Mouse (Mus musculus): ENCODE measurements around the gene Il1f5. TPM values are rescaled to one million over a fixed set of nuclear protein-coding genes. Genes with fewer than 3 reads are reported as not detected.
A peak's percentile ranks its signal among the peaks of the same experiment; 100 is the strongest.

Il1f5 gene
- polyA plus RNA-seq (2012; ENCODE audit: insufficient read depth, insufficient read length, missing spikeins), result not detected in 2 replicates

DNA sequence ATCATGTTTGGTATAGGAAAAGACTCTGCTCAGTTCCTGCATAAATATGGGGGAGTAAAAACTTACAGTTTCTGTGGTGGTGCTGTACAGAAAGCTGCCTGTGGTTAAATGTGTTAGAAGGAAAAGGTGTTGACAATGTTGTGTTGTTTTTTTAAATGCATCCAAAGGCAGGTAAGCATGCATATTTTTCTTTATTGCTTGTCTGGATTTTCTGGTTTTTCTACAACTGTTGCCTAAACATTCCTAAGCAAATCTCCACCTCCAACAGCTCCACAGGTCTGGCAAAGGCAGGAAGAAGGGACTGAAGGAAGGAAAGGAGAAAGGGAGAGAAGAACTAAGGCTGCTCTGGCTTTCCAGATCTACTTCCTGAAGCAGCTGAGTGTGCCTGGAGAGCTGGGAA, at the start of gene Il1f5:
Il1f5 (plus strand) TSS at position 301 of the 400 bp plus-strand sequence.
- H3K4me3 ChIP-seq (ENCODE audit: insufficient read depth, low read depth, low read length), result no peak within 1 kb of the TSS
- H3K27ac ChIP-seq (replicated peaks; ENCODE audit: low read depth, low read length), result no peak within 1 kb of the TSS
- H3K4me1 ChIP-seq (ENCODE audit: control insufficient read depth, insufficient read depth, insufficient read length, low read length), result no peaks in the 10 kb centered on the region

DNA sequence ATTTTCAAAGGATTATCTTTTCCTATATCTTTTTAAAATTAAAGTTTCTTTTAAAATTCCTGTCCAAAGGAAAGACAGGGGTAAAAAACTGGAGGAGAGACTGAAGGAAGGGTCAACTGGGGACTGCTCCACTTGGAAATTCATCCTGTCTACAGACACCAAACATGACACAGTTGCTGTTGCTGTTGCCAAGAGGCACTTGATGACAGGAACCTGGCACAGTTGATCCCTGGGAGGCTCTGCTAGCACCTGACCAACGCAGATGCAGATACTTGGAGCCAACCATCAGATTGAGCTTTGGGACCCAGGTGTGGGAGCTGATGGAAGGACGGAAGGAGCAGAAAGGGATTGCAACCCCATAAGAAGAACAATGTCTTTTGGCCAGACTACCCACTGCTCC, 49.6 kb upstream of the Il1f5 start:
- no peak overlapping the region for H3K27ac ChIP-seq (replicated peaks; ENCODE audit: low read depth, low read length)
- H3K4me1 ChIP-seq (ENCODE audit: control insufficient read depth, insufficient read depth, insufficient read length, low read length), result no peaks in the 10 kb centered on the region
- no peak overlapping the region for H3K4me3 ChIP-seq (ENCODE audit: insufficient read depth, low read depth, low read length)

DNA sequence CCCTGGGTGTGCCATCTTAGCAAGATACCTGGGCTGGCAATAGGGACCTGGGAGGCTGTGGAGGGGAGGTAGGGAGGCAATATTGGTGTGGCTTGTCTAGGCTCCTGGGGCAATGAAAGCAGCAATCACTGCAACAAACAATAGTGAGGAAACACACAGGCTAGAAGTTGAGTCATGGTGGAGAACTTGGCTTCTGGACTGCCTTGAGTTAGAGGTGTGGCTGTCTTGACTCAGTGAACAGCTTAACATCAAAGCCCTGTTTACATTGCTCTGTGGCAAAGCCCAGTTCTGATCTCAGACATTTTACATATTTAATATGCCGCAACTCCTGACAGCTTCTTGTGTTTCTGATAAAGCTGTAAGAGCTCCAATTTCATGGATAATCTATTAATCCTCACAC, 9.3 kb upstream of the Il1f5 start:
- Histone ChIP-seq H3K27ac (replicated peaks; ENCODE audit: low read depth, low read length) (no peak overlapping the region), H3K4me3 (ENCODE audit: insufficient read depth, low read depth, low read length) (no peak overlapping the region), H3K4me1 (ENCODE audit: control insufficient read depth, insufficient read depth, insufficient read length, low read length) (no peaks in the 10 kb centered on the region)

DNA sequence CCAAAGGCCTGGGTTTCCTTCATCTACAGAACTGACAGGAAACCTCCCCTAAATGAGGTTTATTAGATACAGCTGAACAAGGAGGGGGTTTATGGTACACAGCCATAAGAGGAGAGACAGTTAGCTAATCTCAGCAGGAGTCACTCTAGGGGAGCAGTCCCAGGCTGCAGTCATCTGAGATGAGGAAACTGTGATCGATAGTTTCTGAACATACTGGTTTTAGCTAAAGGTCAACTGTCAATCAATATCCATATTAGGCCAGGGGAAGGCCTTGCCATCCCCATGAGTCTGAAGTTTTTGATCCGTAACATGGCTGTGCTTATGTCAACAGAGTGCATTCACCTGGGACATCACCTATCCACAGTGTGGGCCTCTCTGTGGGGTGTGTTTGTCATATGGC, 3.1 kb upstream of the Il1f5 start:
- Histone ChIP-seq H3K4me1 (ENCODE audit: control insufficient read depth, insufficient read depth, insufficient read length, low read length) (no peaks in the 10 kb centered on the region), H3K27ac (replicated peaks; ENCODE audit: low read depth, low read length) (no peak overlapping the region), H3K4me3 (ENCODE audit: insufficient read depth, low read depth, low read length) (no peak overlapping the region)

DNA sequence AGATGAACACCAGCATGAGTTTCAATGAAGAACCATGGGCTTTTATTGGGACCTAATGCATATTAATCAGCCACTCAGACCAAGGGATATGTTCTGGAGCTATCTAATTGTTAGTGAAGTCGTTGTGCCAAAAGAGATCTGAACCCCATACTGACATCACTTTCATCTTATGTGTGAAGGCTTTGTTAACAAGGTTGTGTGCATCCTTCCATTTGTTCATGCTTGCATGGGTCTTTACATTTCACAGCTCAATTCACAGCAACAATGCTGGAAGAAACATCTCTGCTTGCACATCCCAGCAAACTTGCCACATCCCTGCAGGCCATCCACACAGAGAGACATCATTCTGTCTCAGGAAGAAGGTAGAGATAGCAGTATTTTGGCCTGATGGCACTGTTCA, 1.6 kb upstream of the Il1f5 start:
- Histone ChIP-seq H3K4me1 (ENCODE audit: control insufficient read depth, insufficient read depth, insufficient read length, low read length) (no peaks in the 10 kb centered on the region), H3K4me3 (ENCODE audit: insufficient read depth, low read depth, low read length) (no peak overlapping the region), H3K27ac (replicated peaks; ENCODE audit: low read depth, low read length) (no peak overlapping the region)

DNA sequence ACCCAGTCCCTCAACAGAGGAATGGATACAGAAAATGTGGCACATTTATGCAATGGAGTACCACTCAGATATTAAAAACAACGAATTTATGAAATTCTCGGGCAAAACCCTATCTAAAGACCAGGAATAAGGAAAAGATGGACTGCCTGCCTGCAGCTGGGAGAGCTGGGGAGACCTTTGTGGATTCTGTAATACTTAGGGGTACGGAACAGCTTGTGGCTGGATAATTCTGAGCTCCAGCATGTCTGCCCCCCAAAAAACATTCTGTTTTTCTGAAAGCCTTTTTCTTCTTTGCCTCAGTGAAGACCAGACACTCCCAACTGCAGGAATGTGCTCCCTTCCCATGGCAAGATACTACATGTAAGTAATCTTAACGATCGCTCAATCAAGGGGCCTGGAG, 14.1 kb downstream of the Il1f5 start, which contains the start of gene Il1f10:
Il1f10 (plus strand) TSS at position 301 of the 400 bp plus-strand sequence.
- H3K4me3 ChIP-seq (ENCODE audit: insufficient read depth, low read depth, low read length), result no peak within 1 kb of the TSS
- no peaks in the 10 kb centered on the region for H3K4me1 ChIP-seq (ENCODE audit: control insufficient read depth, insufficient read depth, insufficient read length, low read length)
- H3K27ac ChIP-seq (replicated peaks; ENCODE audit: low read depth, low read length), result no peak within 1 kb of the TSS

DNA sequence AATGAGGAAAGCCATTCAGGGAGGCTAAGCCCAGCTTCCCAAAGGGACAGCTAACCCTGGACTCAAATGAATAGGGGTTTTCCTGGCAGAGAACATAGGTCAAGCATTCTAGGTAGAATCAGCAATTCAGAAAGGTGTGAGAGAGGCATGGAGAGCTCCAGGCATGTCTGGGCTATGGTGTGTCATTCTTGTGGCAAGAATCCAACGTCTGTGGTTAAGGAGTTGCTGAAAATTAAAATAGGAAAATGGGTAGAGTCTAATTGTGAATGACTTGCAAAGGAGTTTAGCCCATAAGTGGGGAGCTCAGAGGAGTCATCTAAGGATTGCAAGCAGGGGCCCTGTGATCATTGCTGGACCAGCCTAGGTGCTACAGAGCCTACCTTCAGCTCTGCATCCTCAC, 17.9 kb downstream of the Il1f5 start:
- Histone ChIP-seq H3K27ac (replicated peaks; ENCODE audit: low read depth, low read length) (no peak overlapping the region), H3K4me1 (ENCODE audit: control insufficient read depth, insufficient read depth, insufficient read length, low read length) (no peaks in the 10 kb centered on the region), H3K4me3 (ENCODE audit: insufficient read depth, low read depth, low read length) (no peak overlapping the region)

DNA sequence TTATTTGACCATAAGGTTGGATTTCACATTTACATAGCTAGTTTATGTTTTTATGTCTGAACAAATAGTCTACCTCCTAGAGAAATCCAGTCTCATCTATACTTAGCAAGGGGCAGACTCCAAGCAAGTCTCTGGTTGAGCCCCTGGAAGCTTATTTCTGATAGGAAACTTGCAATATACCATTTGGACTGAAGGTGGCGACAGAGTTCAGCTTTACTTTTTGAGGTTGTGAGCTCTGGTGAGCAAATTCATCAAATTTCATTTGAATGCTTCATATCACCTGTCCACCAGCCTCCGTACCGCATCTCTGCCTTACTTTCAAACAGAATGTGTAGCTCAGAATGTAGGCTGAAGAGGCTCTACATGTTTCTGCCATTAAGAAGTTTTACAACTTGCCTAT, 20.1 kb downstream of the Il1f5 start:
- Histone ChIP-seq H3K4me1 (ENCODE audit: control insufficient read depth, insufficient read depth, insufficient read length, low read length) (no peaks in the 10 kb centered on the region), H3K27ac (replicated peaks; ENCODE audit: low read depth, low read length) (no peak overlapping the region), H3K4me3 (ENCODE audit: insufficient read depth, low read depth, low read length) (no peak overlapping the region)

DNA sequence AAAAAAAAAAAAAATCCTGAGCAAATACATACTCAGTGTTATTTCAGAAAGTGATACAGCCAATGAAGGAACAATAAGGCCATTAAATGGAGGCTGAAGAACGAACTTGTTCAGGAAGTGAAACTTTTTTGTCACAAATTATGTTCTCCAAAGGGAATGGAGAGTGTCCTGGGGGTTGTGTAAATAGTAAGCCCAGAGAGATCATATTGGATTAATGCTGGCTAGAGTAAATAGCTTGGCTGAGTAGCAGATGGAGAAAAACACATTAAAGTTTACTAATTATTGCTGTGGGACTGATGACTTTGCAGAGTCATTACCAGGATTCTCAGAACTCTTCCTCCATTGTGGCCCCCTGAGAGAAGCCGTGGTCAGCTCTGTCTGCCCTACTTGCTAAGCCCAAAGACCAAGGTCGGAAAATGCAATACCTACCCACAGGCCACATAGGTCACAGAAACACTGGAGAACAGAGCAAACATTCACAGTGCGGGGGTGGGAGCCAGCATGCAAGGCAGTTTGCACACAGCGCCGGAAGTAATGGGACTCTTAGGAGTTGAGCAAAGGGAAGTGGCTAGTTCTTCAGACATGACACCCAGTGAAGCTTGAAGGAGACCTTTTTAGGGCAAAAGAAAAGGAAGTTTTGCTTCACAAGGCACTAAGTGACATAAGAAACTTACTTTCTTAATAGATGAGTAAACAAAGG, 34.7 kb downstream of the Il1f5 start:
- Histone ChIP-seq H3K4me3 (ENCODE audit: insufficient read depth, low read depth, low read length) (no peak overlapping the region), H3K27ac (replicated peaks; ENCODE audit: low read depth, low read length) (0 out of 2 replicates have a peak overlapping the region, but pooled peaks have one; percentile 16), H3K4me1 (ENCODE audit: control insufficient read depth, insufficient read depth, insufficient read length, low read length) (no peaks in the 10 kb centered on the region)

DNA sequence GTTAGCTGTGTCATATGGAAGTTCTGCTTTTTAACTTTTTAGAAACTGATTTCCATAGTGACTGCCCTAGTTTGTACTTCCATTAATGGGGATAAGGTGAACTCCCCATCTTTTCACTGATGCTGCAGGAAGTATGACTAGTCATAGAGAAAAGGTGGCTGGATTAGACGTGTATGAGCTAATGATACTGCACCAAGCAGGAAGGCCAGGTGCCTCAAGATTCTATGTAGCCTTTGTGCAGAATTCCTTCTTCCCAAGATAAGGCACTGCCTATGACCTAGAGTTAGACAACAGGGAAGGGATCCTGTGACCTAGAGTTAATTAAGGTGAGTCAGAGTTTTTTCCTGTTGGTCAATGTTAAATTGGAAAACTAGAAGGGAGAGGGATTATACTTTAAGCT, 40.2 kb downstream of the Il1f5 start:
- H3K27ac ChIP-seq (replicated peaks; ENCODE audit: low read depth, low read length), result no peak overlapping the region
- no peaks in the 10 kb centered on the region for H3K4me1 ChIP-seq (ENCODE audit: control insufficient read depth, insufficient read depth, insufficient read length, low read length)

DNA sequence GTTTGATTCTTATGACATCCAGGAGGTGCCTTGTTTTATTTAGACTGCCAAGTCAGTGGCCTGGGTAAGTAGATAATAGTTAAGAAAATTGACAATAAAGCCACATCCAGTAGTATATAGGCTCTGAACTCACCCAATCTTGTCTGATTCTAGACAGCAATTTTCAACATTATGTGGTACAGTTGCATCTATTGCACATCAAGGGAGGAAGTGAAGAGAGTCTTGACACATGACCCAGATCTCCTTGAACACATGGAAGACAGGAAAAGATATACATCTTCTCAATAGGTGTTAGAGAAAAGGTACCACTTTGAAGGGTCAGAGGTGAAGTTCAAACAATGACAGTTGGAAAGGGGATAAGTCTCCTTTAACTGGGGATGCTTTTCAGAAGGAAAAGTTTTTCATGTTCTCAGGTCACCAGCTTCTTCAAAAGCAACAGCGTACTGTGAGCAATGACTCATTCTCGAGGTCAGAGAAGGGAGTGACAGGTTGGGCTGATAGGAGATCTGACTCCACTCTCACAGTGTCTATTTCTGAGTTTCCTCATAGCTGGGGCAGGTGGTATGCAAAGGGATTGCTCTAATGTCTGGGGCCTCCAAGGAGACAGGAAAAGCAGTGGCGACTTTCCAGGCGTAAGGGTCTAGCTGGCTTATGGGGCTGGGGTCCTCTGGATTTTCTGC, 41.3 kb downstream of the Il1f5 start:
- H3K4me3 ChIP-seq (ENCODE audit: insufficient read depth, low read depth, low read length), result no peak overlapping the region
- no peaks in the 10 kb centered on the region for H3K4me1 ChIP-seq (ENCODE audit: control insufficient read depth, insufficient read depth, insufficient read length, low read length)
- no peak overlapping the region for H3K27ac ChIP-seq (replicated peaks; ENCODE audit: low read depth, low read length)

More for the DNA sequence above, 40.2 kb downstream of the Il1f5 start:
- no peak overlapping the region for H3K4me3 ChIP-seq (ENCODE audit: insufficient read depth, low read depth, low read length)

Other genes starting within 250 kb of the Il1f5 start
- gene Hnmt, start 227.6 kb upstream of the Il1f5 start, polyA plus RNA-seq (2012; ENCODE audit: insufficient read depth, insufficient read length, missing spikeins), result 44.7 and 50.9 TPM in 2 replicates
- gene Tbpl2, start 180.4 kb upstream of the Il1f5 start, polyA plus RNA-seq (2012; ENCODE audit: insufficient read depth, insufficient read length, missing spikeins), result not detected in 2 replicates
- not detected in 2 replicates for gene Il1f8, start 123.8 kb upstream of the Il1f5 start, polyA plus RNA-seq (2012; ENCODE audit: insufficient read depth, insufficient read length, missing spikeins)
- gene Il1f9, start 90.5 kb upstream of the Il1f5 start, polyA plus RNA-seq (2012; ENCODE audit: insufficient read depth, insufficient read length, missing spikeins), result not detected in 2 replicates
- not detected in 2 replicates for gene Il1f6, start 61.5 kb upstream of the Il1f5 start, polyA plus RNA-seq (2012; ENCODE audit: insufficient read depth, insufficient read length, missing spikeins)
- not detected in 2 replicates for gene Il1f10, start 14.2 kb downstream of the Il1f5 start, polyA plus RNA-seq (2012; ENCODE audit: insufficient read depth, insufficient read length, missing spikeins)
- gene Il1rn, start 59.9 kb downstream of the Il1f5 start, polyA plus RNA-seq (2012; ENCODE audit: insufficient read depth, insufficient read length, missing spikeins), result 1.1 and 2.0 TPM in 2 replicates
- gene Psd4, start 90.6 kb downstream of the Il1f5 start, polyA plus RNA-seq (2012; ENCODE audit: insufficient read depth, insufficient read length, missing spikeins), result 0.54 and 1.2 TPM in 2 replicates
- not detected in 2 replicates for gene Pax8, start 198.6 kb downstream of the Il1f5 start, polyA plus RNA-seq (2012; ENCODE audit: insufficient read depth, insufficient read length, missing spikeins)

All from brown adipose tissue, adult 24 weeks (tissue).